21 mouse cellular contexts compared by ENCODE assay signal in the genomic region with DNA sequence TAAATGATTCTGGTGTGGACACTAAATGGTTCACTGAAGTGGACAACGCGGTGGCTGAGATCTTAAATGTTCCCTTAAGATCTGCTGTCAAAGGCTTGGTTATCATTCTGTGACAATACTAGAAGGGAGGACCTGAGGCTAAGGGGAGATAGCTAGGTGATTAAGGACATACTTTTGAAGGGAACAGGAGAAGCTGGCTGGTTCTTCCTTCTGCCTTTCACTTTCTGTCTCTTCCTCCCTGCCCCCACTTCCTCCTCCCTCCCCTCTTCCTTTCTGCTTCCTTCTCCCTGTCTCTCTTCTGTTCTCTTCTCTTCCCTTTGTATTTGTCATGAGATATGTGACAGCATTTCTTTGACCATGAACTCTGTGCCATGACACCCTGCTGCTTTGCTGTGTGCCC. TPM values are rescaled to one million over a fixed set of nuclear protein-coding genes. Genes with fewer than 3 reads are reported as not detected.
DNase-seq lines count a peak whose midpoint lies in the region; ATAC-seq and TF ChIP-seq lines count a peak whose summit lies in the region.
"Had no signal": no experiment of that assay in that cellular context is flagged by ENCODE, and none has a peak within 500 bp of the region (broad histone marks: within the 10 kb centered on the region; RNA-seq: fewer than 3 reads in every experiment).

No protein-coding gene starts in this region.

- TF ChIP-seq CTCF in heart, adult 2 months (IDR thresholded peaks at IDR 0.05), result no peak

- DNase-seq in heart, adult 2 months, result peak in 1 of 2 experiments; percentile 12
- no peak for DNase-seq in heart, postnatal 10 days
- DNase-seq in left cerebral cortex, postnatal 4 days, result no peak
- no peak for DNase-seq in spleen, adult 18-20 months
- DNase-seq: cerebellum, postnatal 36 days; gastrocnemius, postnatal 36 days; kidney, postnatal 36 days; lung, postnatal 10 days; midbrain, embryonic 14.5 days; right cerebral cortex, postnatal 14 days; thymus, adult 2 months had no signal

- H3K79me2 ChIP-seq in heart, adult 2 months (replicated peaks; ENCODE audit: control insufficient read depth, insufficient read depth, low read length), result peaks cover 4% of the 10 kb centered on the region
- H3K79me2 ChIP-seq in macrophage (ENCODE audit: inconsistent target), result peaks cover 85% of the 10 kb centered on the region

- H3K27ac ChIP-seq in heart, adult 2 months, result peak overlapping the region; percentile 42
- H3K27ac ChIP-seq in macrophage, result peak overlapping the region; percentile 79
- H3K27ac ChIP-seq in kidney, embryonic 16.5 days (ENCODE audit: low read length), result no peak overlapping the region
- H3K27ac ChIP-seq: embryonic facial prominence, embryonic 12.5 days; forebrain, embryonic 10.5 days; heart, embryonic 13.5 days; hindbrain, embryonic 12.5 days; limb, embryonic 13.5 days had no signal

- no peak overlapping the region for H3K4me2 ChIP-seq in kidney, embryonic 16.5 days (replicated peaks; ENCODE audit: low read depth, low read length)
- H3K4me2 ChIP-seq: embryonic facial prominence, embryonic 12.5 days; heart, embryonic 13.5 days; hindbrain, embryonic 12.5 days; limb, embryonic 13.5 days had no signal

- H3K27me3 ChIP-seq in heart, adult 2 months (ENCODE audit: control insufficient read depth, insufficient read depth, low read length), result no peaks in the 10 kb centered on the region
- H3K27me3 ChIP-seq in kidney, embryonic 16.5 days (ENCODE audit: insufficient read depth, low read length), result no peaks in the 10 kb centered on the region
- H3K27me3 ChIP-seq: embryonic facial prominence, embryonic 12.5 days; heart, embryonic 13.5 days; hindbrain, embryonic 12.5 days; limb, embryonic 13.5 days had no signal

- no peak for TF ChIP-seq POLR2A in heart, adult 2 months (IDR thresholded peaks at IDR 0.05; ENCODE audit: insufficient read depth, low read depth, low read length)

- WGBS in heart, adult 2 months, result 66% methylated on average over 2 of the region's 2 CpGs
- WGBS in macrophage (ENCODE audit: missing documents), result 85% methylated on average over 2 of the region's 2 CpGs
- 88% methylated on average over 2 of the region's 2 CpGs for WGBS in kidney, embryonic 16.5 days

- ATAC-seq in CD4-positive, CD25-positive, alpha-beta regulatory T cell, adult 4 months, result peak; percentile 78
- peak; percentile 13 for ATAC-seq in granulocyte monocyte progenitor cell, adult 5-6 weeks (replicated peaks; ENCODE audit: poor library complexity, severe bottlenecking)
- no peak for ATAC-seq in kidney, embryonic 16.5 days (ENCODE audit: low FRiP score, low TSS enrichment)
- ATAC-seq: intestine, postnatal 0 days had no signal

- no peak for TF ChIP-seq EP300 in heart, adult 2 months (IDR thresholded peaks at IDR 0.05; ENCODE audit: insufficient read depth, low read depth, low read length)

- H3K9me3 ChIP-seq in kidney, embryonic 16.5 days (ENCODE audit: low read length), result no peaks in the 10 kb centered on the region
- H3K9me3 ChIP-seq: embryonic facial prominence, embryonic 12.5 days; forebrain, embryonic 10.5 days; heart, embryonic 13.5 days; hindbrain, embryonic 12.5 days; limb, embryonic 13.5 days had no signal

- peaks cover 3% of the 10 kb centered on the region for H3K36me3 ChIP-seq in heart, adult 2 months (ENCODE audit: control insufficient read depth, insufficient read depth, low read length)
- no peaks in the 10 kb centered on the region for H3K36me3 ChIP-seq in macrophage (ENCODE audit: inconsistent target)
- no peaks in the 10 kb centered on the region for H3K36me3 ChIP-seq in kidney, embryonic 16.5 days (ENCODE audit: insufficient read depth, low read length)
- H3K36me3 ChIP-seq: embryonic facial prominence, embryonic 12.5 days; forebrain, embryonic 10.5 days; heart, embryonic 13.5 days; hindbrain, embryonic 12.5 days; limb, embryonic 13.5 days had no signal

- intact Hi-C loops in heart, adult 2 months (cut with DNase I), result no loop called here
- intact Hi-C loops in heart, postnatal 10 days (cut with DNase I), result no loop called here
- intact Hi-C loops in left cerebral cortex, postnatal 4 days (cut with DNase I), result no loop called here

- H3K4me3 ChIP-seq in heart, adult 2 months, result no peak overlapping the region
- H3K4me3 ChIP-seq in macrophage (ENCODE audit: inconsistent target), result no peak overlapping the region
- no peak overlapping the region for H3K4me3 ChIP-seq in kidney, embryonic 16.5 days (ENCODE audit: low read length)
- H3K4me3 ChIP-seq: embryonic facial prominence, embryonic 12.5 days; forebrain, embryonic 10.5 days; heart, embryonic 13.5 days; hindbrain, embryonic 12.5 days; limb, embryonic 13.5 days had no signal

- peaks cover 14% of the 10 kb centered on the region for H3K4me1 ChIP-seq in heart, adult 2 months (ENCODE audit: control insufficient read depth, insufficient read depth, low read length)
- no peaks in the 10 kb centered on the region for H3K4me1 ChIP-seq in kidney, embryonic 16.5 days (ENCODE audit: insufficient read depth, low read length)
- H3K4me1 ChIP-seq: embryonic facial prominence, embryonic 12.5 days; forebrain, embryonic 10.5 days; hindbrain, embryonic 12.5 days; limb, embryonic 13.5 days had no signal

- peak overlapping the region; percentile 22; the same call in 1 of the 2 replicates for H3K9ac ChIP-seq in heart, adult 2 months (ENCODE audit: low read depth, low read length)
- H3K9ac ChIP-seq in kidney, embryonic 16.5 days (replicated peaks; ENCODE audit: low read length), result no peak overlapping the region
- H3K9ac ChIP-seq: embryonic facial prominence, embryonic 12.5 days; heart, embryonic 13.5 days; hindbrain, embryonic 12.5 days; limb, embryonic 13.5 days had no signal

RNA-seq across cellular contexts. Expression of gene Atp8a1, which starts 26.0 kb away (rescaled TPM):
- 10 to 100 TPM; 21.8 to 21.9 TPM for total RNA-seq in heart, adult 2 months (2021)
- polyA plus RNA-seq in heart, adult 2 months (2012; rRNA removed), result 8.8 and 15.3 TPM in 2 replicates
- total RNA-seq in heart, postnatal 10 days (2021), result 10 to 100 TPM; 19.2 to 20.3 TPM
- 10 to 100 TPM; 10.6 to 12.2 TPM for polyA plus RNA-seq in CD4-positive, CD25-positive, alpha-beta regulatory T cell, adult 4 months (2017; shearing (Covaris generic))
- 33.8 and 39.3 TPM in 2 replicates for total RNA-seq in granulocyte monocyte progenitor cell, adult 5-6 weeks (2014; fragmentation: Nextera tagmentation)
- 23.3 and 26.2 TPM in 2 replicates for total RNA-seq in granulocyte monocyte progenitor cell, adult 5-6 weeks (2017)
- 1,000 to 10,000 TPM in 1 of 26 experiments, 100 to 1,000 TPM in 25; 211 to 1,161 (median 659) TPM for total RNA-seq in macrophage (2018; cell fraction: chromatin; rRNA removed)
- total RNA-seq in macrophage (2018; cell fraction: cytosol; rRNA removed), result 10 to 100 TPM; 32.2 to 82.9 (median 55.1) TPM
- 100 to 1,000 TPM; 113 to 428 (median 276) TPM for total RNA-seq in macrophage (2018; cell fraction: nucleus; rRNA removed)
- 24.4 to 43.8 TPM (median 40.1 TPM) in 3 replicates for polyA plus RNA-seq in macrophage (2018)
- polyA plus RNA-seq in kidney, embryonic 16.5 days (2015; fragmentation: Nextera tagmentation; extraction: Ambion mirVana), result 10.7 and 12.1 TPM in 2 replicates
- total RNA-seq in left cerebral cortex, postnatal 4 days (2021), result 100 to 1,000 TPM; 163 to 172 TPM

Comparison
In these comparisons a context has a peak if more than half of its experiments do, and no peak if none do; other contexts are left out.
1. RNA of gene Atp8a1, which starts 26.0 kb away (total RNA-seq): 163 to 172 TPM in left cerebral cortex, postnatal 4 days; 23.3 to 39.3 TPM in granulocyte monocyte progenitor cell, adult 5-6 weeks, 21.8 to 21.9 TPM in heart, adult 2 months and 19.2 to 20.3 TPM in heart, postnatal 10 days; every median in the first group is over 4 times any median in the second.